Mouse (Mus musculus) gonadal fat pad, adult 2 months (tissue): Measurements from ENCODE around the gene Aqp11. TPM values are rescaled to one million over a fixed set of nuclear protein-coding genes. Genes with fewer than 3 reads are reported as not detected.

ENCODE experiments used
- DNase-seq: peaks from one replicate; pipeline ENCODE4 v3.0.0-alpha.2; 2012; ENCODE audit warnings: low read depth
- polyA plus RNA-seq: library from polyadenylated mRNA; depleted of rRNA; stranded (reverse); fragments of >200 nt; gene quantifications from 2 replicates; pipeline ENCODE4 v1.2.3, GENCODE M21; 2012; rRNA removed

Gene Aqp11
- polyA plus RNA-seq, 1 experiment = 24.1 TPM

DNA sequence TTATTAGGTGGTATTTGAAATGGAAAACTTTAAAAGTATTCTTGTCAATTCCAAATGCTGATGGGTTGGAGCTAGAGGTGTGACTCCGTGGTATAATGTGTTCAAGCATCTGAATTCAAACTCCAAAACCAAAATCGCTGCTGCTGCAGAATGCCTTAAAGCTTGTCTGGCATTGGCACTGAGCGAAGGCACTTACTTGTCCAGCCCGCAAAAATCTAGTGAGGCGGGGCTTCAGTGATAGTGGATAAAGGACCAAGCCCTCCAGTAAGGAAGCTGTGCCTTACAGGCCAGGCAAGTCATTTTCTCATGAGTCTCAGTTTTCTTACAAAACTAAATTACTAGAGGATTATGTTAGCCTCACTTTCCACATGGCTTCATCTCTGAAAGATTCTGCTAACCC lies 30.3 kb downstream of the Aqp11 start:
- DNase-seq = no peak

GRCm38 (mm10) chr7:97707123-97707522 lies 31.0 kb downstream of the Aqp11 start:
- DNase-seq = no peak

DNA sequence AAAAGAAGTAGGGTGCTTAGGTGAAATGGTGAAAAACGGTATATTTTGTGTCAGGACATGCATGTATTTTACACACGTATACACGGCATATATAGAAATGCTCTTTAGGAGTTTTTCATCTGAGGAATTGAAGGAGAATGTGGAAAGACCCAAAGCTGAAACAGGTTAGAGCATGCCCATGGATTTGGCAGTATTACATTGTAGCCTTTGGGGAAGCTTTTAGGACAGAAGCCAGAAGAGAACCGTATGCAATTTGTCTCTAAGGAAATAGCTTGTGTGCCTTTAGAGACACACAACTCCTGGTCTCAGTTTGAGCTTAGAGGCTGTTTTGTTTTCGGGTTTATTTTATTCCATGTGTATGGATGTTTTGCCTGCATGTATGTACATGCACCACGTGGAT lies 37.0 kb downstream of the Aqp11 start:
- DNase-seq = peak; percentile 90

GRCm38 (mm10) chr7:97700173-97700572 lies 37.9 kb downstream of the Aqp11 start:
- no peak for DNase-seq

- DNase-seq = no peak
Measured at GRCm38 (mm10) chr7:97696506-97697254, 41.4 kb downstream of the Aqp11 start, which contains the start of gene Clns1a. TSS of gene Clns1a (plus strand) at chr7:97696634.

DNA sequence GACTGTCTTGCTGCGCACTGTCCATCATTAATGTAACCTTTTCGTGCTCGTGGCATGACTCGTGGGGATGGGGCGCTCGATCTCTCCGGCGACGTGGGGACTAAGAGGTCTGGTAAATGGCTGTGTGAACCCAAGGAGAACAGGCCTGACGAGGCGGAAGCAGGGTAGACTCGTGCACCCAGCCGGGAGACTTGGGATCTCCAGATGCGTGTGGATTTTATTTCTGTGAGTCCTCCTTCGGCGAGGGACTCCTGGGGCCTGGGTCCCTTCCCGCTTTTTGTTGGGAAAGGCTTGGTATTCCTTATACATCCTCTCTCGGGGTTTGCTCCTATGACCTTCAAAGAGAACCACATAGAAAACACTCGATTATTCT lies 42.0 kb downstream of the Aqp11 start:
- DNase-seq = no peak

- no peak for DNase-seq
Measured at GRCm38 (mm10) chr7:97695441-97695840, 42.6 kb downstream of the Aqp11 start.

GRCm38 (mm10) chr7:97687831-97688230 lies 50.3 kb downstream of the Aqp11 start:
- DNase-seq = no peak

GRCm38 (mm10) chr7:97679239-97679638 lies 58.9 kb downstream of the Aqp11 start:
- no peak for DNase-seq

Other genes starting within 250 kb of the Aqp11 start
- gene Aamdc, start 158.8 kb downstream of the Aqp11 start, polyA plus RNA-seq = 54.9 and 74.8 TPM in 2 replicates
- gene Rsf1, start 158.4 kb downstream of the Aqp11 start, polyA plus RNA-seq = 2.2 and 3.1 TPM in 2 replicates
- 32.8 and 39.1 TPM in 2 replicates for gene Clns1a, start 41.7 kb downstream of the Aqp11 start, polyA plus RNA-seq
- gene Pak1, start 50.3 kb upstream of the Aqp11 start, polyA plus RNA-seq = 4.0 and 5.9 TPM in 2 replicates
- gene Gdpd4, start 181.7 kb upstream of the Aqp11 start, polyA plus RNA-seq = 0.05 and 0.06 TPM in 2 replicates